Mouse (Mus musculus): ENCODE measurements around the gene Slc25a29. TPM values are rescaled to one million over a fixed set of nuclear protein-coding genes. Genes with fewer than 3 reads are reported as not detected.
A peak's percentile ranks its signal among the peaks of the same experiment; 100 is the strongest.

Gene Slc25a29
- polyA plus RNA-seq, 1 experiment from 2014 or later = 3.5 TPM

GRCm38 (mm10) chr12:108833408-108833807 is 2.3 kb downstream of the Slc25a29 start:
- Histone ChIP-seq H3K4me2 (ENCODE audit: low read depth, low read length) (no peak overlapping the region), H3K9me3 (ENCODE audit: low read length) (no peaks in the 10 kb centered on the region), H3K9ac (replicated peaks) (no peak overlapping the region), H3K36me3 (replicated peaks; ENCODE audit: insufficient read depth, low read length) (no peaks in the 10 kb centered on the region), H3K27me3 (ENCODE audit: insufficient read depth, low read length) (no peaks in the 10 kb centered on the region), H3K27ac (ENCODE audit: low read depth) (no peak overlapping the region), H3K4me3 (ENCODE audit: low read depth, low read length) (no peak overlapping the region), H3K4me1 (ENCODE audit: insufficient read depth) (peaks cover 20% of the 10 kb centered on the region)
- WGBS (ENCODE audit: insufficient replicate concordance) = 90% methylated on average over 3 of the region's 3 CpGs
- no peak for ATAC-seq
- TF ChIP-seq CTCF (IDR thresholded peaks at IDR 0.05; ENCODE audit: low read depth) (no peak), EP300 (IDR thresholded peaks at IDR 0.05; ENCODE audit: low read depth) (no peak)
- DNase-seq = no peak

DNA sequence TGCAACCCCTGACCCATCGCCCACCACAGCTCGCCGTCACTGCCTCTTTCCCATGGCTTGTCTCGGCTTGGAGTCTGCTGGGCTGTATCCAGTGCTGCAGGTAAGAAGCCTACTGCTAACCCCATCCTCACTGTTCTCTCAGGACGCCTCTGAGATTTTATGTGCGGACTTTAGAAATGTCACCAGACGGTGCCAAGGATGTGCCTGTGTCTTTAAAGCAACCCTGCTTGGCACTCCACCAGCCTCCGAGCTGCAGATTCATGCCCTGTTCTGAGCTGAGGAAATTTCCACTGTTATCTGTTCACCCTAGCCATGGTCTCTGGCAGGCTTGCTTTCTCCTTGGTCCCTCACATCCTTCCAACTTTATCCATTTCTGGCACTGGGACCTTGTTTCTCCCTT is 2.8 kb downstream of the Slc25a29 start:
- Histone ChIP-seq H3K9ac (replicated peaks) (no peak overlapping the region), H3K4me1 (ENCODE audit: insufficient read depth) (peaks cover 20% of the 10 kb centered on the region), H3K27me3 (ENCODE audit: insufficient read depth, low read length) (no peaks in the 10 kb centered on the region), H3K9me3 (ENCODE audit: low read length) (no peaks in the 10 kb centered on the region), H3K36me3 (replicated peaks; ENCODE audit: insufficient read depth, low read length) (no peaks in the 10 kb centered on the region), H3K4me3 (ENCODE audit: low read depth, low read length) (no peak overlapping the region), H3K27ac (ENCODE audit: low read depth) (no peak overlapping the region), H3K4me2 (ENCODE audit: low read depth, low read length) (no peak overlapping the region)
- 82% methylated on average over 8 of the region's 8 CpGs for whole genome bisulfite sequencing (ENCODE audit: insufficient replicate concordance)
- TF ChIP-seq EP300 (IDR thresholded peaks at IDR 0.05; ENCODE audit: low read depth) = no peak
- TF ChIP-seq CTCF (IDR thresholded peaks at IDR 0.05; ENCODE audit: low read depth) = no peak
- ATAC-seq (no peak), DNase-seq (no peak)

GRCm38 (mm10) chr12:108831966-108832643 is 3.6 kb downstream of the Slc25a29 start:
- ATAC-seq (peak; percentile 18), DNase-seq (peak; percentile 87)
- Histone ChIP-seq H3K36me3 (replicated peaks; ENCODE audit: insufficient read depth, low read length) (0 out of 2 replicates have a peak, but pooled peaks cover 3% of the 10 kb centered on the region), H3K4me1 (ENCODE audit: insufficient read depth) (peaks cover 20% of the 10 kb centered on the region), H3K4me2 (ENCODE audit: low read depth, low read length) (peak overlapping the region; percentile 28; the same call in 1 of the 2 replicates), H3K9me3 (ENCODE audit: low read length) (no peaks in the 10 kb centered on the region), H3K4me3 (ENCODE audit: low read depth, low read length) (no peak overlapping the region), H3K9ac (replicated peaks) (no peak overlapping the region), H3K27ac (ENCODE audit: low read depth) (peak overlapping the region; percentile 68), H3K27me3 (ENCODE audit: insufficient read depth, low read length) (no peaks in the 10 kb centered on the region)
- no peak for TF ChIP-seq CTCF (IDR thresholded peaks at IDR 0.05; ENCODE audit: low read depth)
- TF ChIP-seq EP300 (IDR thresholded peaks at IDR 0.05; ENCODE audit: low read depth) = 0 out of 2 replicates have a peak, but pooled peaks have one; percentile 11
- 50% methylated on average over 9 of the region's 9 CpGs for WGBS (ENCODE audit: insufficient replicate concordance)

DNA sequence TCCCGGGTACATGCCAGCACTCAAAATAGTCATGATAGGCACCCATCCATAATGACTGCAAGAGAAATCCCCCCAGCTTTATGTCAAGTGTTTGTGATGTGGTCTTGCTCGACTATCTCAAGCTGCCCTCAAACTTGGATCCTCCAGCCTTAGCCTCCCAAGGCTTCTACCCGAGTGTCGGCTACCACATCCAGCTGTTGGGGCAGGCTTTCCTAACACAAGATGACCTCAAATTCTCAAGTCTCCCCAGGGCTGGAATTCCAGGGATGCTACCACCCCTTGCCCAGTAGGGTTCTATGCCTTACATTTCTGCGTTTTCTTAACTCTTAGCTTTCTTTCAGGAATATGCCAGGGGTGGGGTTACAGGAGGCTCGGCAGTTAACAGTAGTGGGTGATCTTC is 5.3 kb downstream of the Slc25a29 start:
- H3K4me2 ChIP-seq (ENCODE audit: low read depth, low read length) = no peak overlapping the region
- ATAC-seq (no peak), DNase-seq (no peak)
- WGBS (ENCODE audit: insufficient replicate concordance) = 80% methylated on average over 6 of the region's 6 CpGs
- peaks cover 16% of the 10 kb centered on the region for H3K4me1 ChIP-seq (ENCODE audit: insufficient read depth)
- no peak overlapping the region for H3K27ac ChIP-seq (ENCODE audit: low read depth)
- no peaks in the 10 kb centered on the region for H3K27me3 ChIP-seq (ENCODE audit: insufficient read depth, low read length)
- no peaks in the 10 kb centered on the region for H3K9me3 ChIP-seq (ENCODE audit: low read length)
- 0 out of 2 replicates have a peak, but pooled peaks cover 5% of the 10 kb centered on the region for H3K36me3 ChIP-seq (replicated peaks; ENCODE audit: insufficient read depth, low read length)
- no peak overlapping the region for H3K9ac ChIP-seq (replicated peaks)
- no peak overlapping the region for H3K4me3 ChIP-seq (ENCODE audit: low read depth, low read length)
- TF ChIP-seq EP300 (IDR thresholded peaks at IDR 0.05; ENCODE audit: low read depth) (no peak), CTCF (IDR thresholded peaks at IDR 0.05; ENCODE audit: low read depth) (no peak)

DNA sequence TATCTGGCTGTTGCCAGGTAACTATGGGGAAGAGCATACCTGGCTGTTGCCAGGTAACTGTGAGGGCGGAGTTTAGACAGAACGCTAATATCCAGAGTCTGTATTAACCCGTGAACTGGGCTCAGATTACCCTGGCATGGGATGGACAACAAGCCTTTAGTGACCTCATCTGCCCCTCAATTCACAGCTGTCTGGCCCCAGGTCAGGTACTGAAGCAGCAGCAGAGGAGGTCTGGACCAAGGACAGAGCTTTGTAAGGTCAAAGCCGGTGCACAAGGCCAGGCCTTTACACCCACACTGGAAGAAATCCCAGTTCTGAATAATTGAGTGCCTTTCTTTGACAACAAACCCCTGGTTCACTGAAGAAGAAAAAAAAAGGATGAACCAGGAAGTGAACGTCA is 6.0 kb downstream of the Slc25a29 start:
- H3K9ac ChIP-seq (replicated peaks) = no peak overlapping the region
- WGBS (ENCODE audit: insufficient replicate concordance) = 78% methylated on average over 5 of the region's 5 CpGs
- H3K9me3 ChIP-seq (ENCODE audit: low read length) = no peaks in the 10 kb centered on the region
- H3K27ac ChIP-seq (ENCODE audit: low read depth) = no peak overlapping the region
- H3K27me3 ChIP-seq (ENCODE audit: insufficient read depth, low read length) = no peaks in the 10 kb centered on the region
- H3K36me3 ChIP-seq (replicated peaks; ENCODE audit: insufficient read depth, low read length) = 0 out of 2 replicates have a peak, but pooled peaks cover 5% of the 10 kb centered on the region
- no peak for ATAC-seq
- TF ChIP-seq CTCF (IDR thresholded peaks at IDR 0.05; ENCODE audit: low read depth) = no peak
- TF ChIP-seq EP300 (IDR thresholded peaks at IDR 0.05; ENCODE audit: low read depth) = no peak
- H3K4me2 ChIP-seq (ENCODE audit: low read depth, low read length) = no peak overlapping the region
- peaks cover 11% of the 10 kb centered on the region for H3K4me1 ChIP-seq (ENCODE audit: insufficient read depth)
- no peak for DNase-seq
- H3K4me3 ChIP-seq (ENCODE audit: low read depth, low read length) = no peak overlapping the region

DNA sequence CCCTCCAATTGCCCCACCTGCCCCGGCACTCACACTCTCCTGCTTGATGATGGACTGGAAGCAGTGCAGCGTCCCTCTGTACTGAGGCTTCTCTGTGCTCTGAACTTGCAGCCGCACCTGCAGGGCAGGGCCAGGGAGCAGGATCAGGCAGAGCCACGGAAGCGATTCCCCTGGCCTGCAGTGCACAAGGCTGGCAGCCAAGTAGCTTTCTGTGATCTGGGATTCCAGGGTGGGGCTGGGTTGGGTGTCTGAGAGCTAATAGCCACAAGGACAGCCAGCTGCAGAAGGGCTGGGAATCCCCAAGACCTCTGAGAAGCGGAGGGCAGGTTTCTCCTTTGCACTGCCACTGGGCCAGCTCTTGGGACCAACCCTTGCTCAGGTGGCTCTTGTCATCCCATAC is 8.0 kb downstream of the Slc25a29 start:
- ATAC-seq (no peak), DNase-seq (no peak)
- H3K4me2 ChIP-seq (ENCODE audit: low read depth, low read length) = no peak overlapping the region
- TF ChIP-seq EP300 (IDR thresholded peaks at IDR 0.05; ENCODE audit: low read depth) = no peak
- TF ChIP-seq CTCF (IDR thresholded peaks at IDR 0.05; ENCODE audit: low read depth) = no peak
- 95% methylated on average over 6 of the region's 6 CpGs for WGBS (ENCODE audit: insufficient replicate concordance)
- no peak overlapping the region for H3K27ac ChIP-seq (ENCODE audit: low read depth)
- H3K36me3 ChIP-seq (replicated peaks; ENCODE audit: insufficient read depth, low read length) = 0 out of 2 replicates have a peak, but pooled peaks cover 5% of the 10 kb centered on the region
- no peaks in the 10 kb centered on the region for H3K9me3 ChIP-seq (ENCODE audit: low read length)
- no peaks in the 10 kb centered on the region for H3K27me3 ChIP-seq (ENCODE audit: insufficient read depth, low read length)
- H3K4me1 ChIP-seq (ENCODE audit: insufficient read depth) = peaks cover 8% of the 10 kb centered on the region
- no peak overlapping the region for H3K9ac ChIP-seq (replicated peaks)
- no peak overlapping the region for H3K4me3 ChIP-seq (ENCODE audit: low read depth, low read length)
